Mouse (Mus musculus): ENCODE data around the gene Fam117b.

DNA sequence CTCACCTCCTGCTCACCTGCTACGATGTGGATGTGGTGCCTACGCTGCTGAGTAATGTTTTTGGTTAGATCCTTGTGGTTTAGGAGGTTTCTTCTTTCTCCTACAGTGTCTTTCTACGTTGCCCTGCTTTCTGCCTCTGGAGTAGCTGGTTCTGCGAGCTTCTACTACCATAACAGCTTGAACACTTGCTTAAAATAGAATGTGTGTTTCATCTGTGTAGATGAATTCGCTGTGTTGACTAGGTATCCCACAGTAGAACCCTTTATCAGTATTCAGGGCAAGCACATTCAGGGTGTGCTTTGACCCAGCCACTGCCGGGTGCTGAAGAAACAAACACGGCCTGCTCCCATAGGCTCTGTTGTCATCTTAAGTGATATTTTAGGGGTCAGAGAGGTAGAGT is 34.7 kb upstream of the Fam117b start:
- TF ChIP-seq CTCF (IDR thresholded peaks at IDR 0.05; ENCODE audit: low read depth) = no peak
- no peak for TF ChIP-seq EP300 (IDR thresholded peaks at IDR 0.05; ENCODE audit: low read depth)
